Mouse (Mus musculus) heart, postnatal 10 days (tissue): ENCODE measurements around the gene Smad1. TPM values are rescaled to one million over a fixed set of nuclear protein-coding genes. Genes with fewer than 3 reads are reported as not detected.
"Not testable (repeated sequence)": the region's sequence is repeated elsewhere in the genome, so short reads cannot be mapped to it uniquely, and the experiment has no call there.

ENCODE experiments used
- DNase-seq, 2 experiments: peaks; one replicate each; pipeline ENCODE4 v3.0.0; 2021
- intact Hi-C: fragments of 180-260 bp; cut with DNase I; formaldehyde crosslinking; loops from one replicate; pipeline ENCODE4 v1.15.1; 2025
- total RNA-seq, 2 experiments: library from RNA; stranded (reverse); gene quantifications; 2 replicates each; pipeline ENCODE4 v1.2.3; 2021

The Smad1 gene
- 10 to 100 TPM; 32.7 to 33.8 TPM for total RNA-seq

- intact Hi-C loops = loop anchor here (1.0 to 5.0 kb wide), 4 partner anchors 47 to 186 kb away; no protein-coding TSS in a partner anchor
- peak; percentile 97 to 98 for DNase-seq
These were observed at the start of gene Smad1 for GRCm38 (mm10) chr8:79398994-79399650. Gene Smad1 (minus strand): TSS chr8:79399518.

- DNase-seq = no peak
- intact Hi-C loops = no loop called here
These were observed 48.0 kb upstream of the Smad1 start for GRCm38 (mm10) chr8:79447260-79447853.

- DNase-seq = no peak
- intact Hi-C loops = no loop called here
These were observed 44.3 kb upstream of the Smad1 start for GRCm38 (mm10) chr8:79443460-79444098.

GRCm38 (mm10) chr8:79433953-79434500 lies 34.7 kb upstream of the Smad1 start:
- DNase-seq = no peak

GRCm38 (mm10) chr8:79414907-79415306 lies 15.6 kb upstream of the Smad1 start:
- DNase-seq = peak; percentile 56 to 63
- intact Hi-C loops = no loop called here

More at GRCm38 (mm10) chr8:79433953-79434500, 34.7 kb upstream of the Smad1 start:
- intact Hi-C loops = no loop called here

GRCm38 (mm10) chr8:79410501-79410900 lies 11.2 kb upstream of the Smad1 start:
- intact Hi-C loops = no loop called here

GRCm38 (mm10) chr8:79407356-79407755 lies 8.0 kb upstream of the Smad1 start:
- intact Hi-C loops, DNase-seq: not testable (repeated sequence)

More at GRCm38 (mm10) chr8:79410501-79410900, 11.2 kb upstream of the Smad1 start:
- no peak for DNase-seq

GRCm38 (mm10) chr8:79404895-79405557 lies 5.7 kb upstream of the Smad1 start:
- no peak for DNase-seq
- intact Hi-C loops = no loop called here

GRCm38 (mm10) chr8:79400671-79401070 lies 1.4 kb upstream of the Smad1 start:
- no peak for DNase-seq
- intact Hi-C loops = no loop called here

- peak; percentile 61 to 68 for DNase-seq
These were observed 902 bp downstream of the Smad1 start for GRCm38 (mm10) chr8:79398251-79398981.

GRCm38 (mm10) chr8:79397705-79398250 lies 1.5 kb downstream of the Smad1 start:
- intact Hi-C loops = loop anchor here (2.0 to 5.0 kb wide), 3 partner anchors 45 to 187 kb away; no protein-coding TSS in a partner anchor
- no peak for DNase-seq

More at GRCm38 (mm10) chr8:79398251-79398981, 902 bp downstream of the Smad1 start:
- intact Hi-C loops = loop anchor here (2.0 to 5.0 kb wide), 3 partner anchors 46 to 186 kb away; no protein-coding TSS in a partner anchor

- intact Hi-C loops = loop anchor here (5.0 kb wide), 2 partner anchors 45 to 165 kb away; no protein-coding TSS in a partner anchor
- no peak for DNase-seq
These were observed 2.4 kb downstream of the Smad1 start for GRCm38 (mm10) chr8:79396911-79397310.

- intact Hi-C loops = no loop called here
- no peak for DNase-seq
These were observed 5.3 kb downstream of the Smad1 start for GRCm38 (mm10) chr8:79394009-79394408.

- no peak for DNase-seq
- intact Hi-C loops = no loop called here
These were observed 6.1 kb downstream of the Smad1 start for GRCm38 (mm10) chr8:79393215-79393614.

- intact Hi-C loops = no loop called here
- no peak for DNase-seq
These were observed 6.7 kb downstream of the Smad1 start for GRCm38 (mm10) chr8:79392649-79393048.

GRCm38 (mm10) chr8:79391454-79391853 lies 7.9 kb downstream of the Smad1 start:
- intact Hi-C loops = no loop called here
- DNase-seq = no peak

- DNase-seq = peak in 1 of 2 experiments; percentile 46
- intact Hi-C loops = loop anchor here (10.0 kb wide), 1 partner anchor 1306 kb away; no protein-coding TSS in a partner anchor
These were observed 10.1 kb downstream of the Smad1 start for GRCm38 (mm10) chr8:79389074-79389786.

GRCm38 (mm10) chr8:79386831-79387230 lies 12.5 kb downstream of the Smad1 start:
- no peak for DNase-seq
- intact Hi-C loops = loop anchor here (10.0 kb wide), 1 partner anchor 1308 kb away; no protein-coding TSS in a partner anchor

GRCm38 (mm10) chr8:79386358-79386757 lies 13.0 kb downstream of the Smad1 start:
- intact Hi-C loops = loop anchor here (10.0 kb wide), 1 partner anchor 1308 kb away; no protein-coding TSS in a partner anchor
- no peak for DNase-seq
